Mouse (Mus musculus) colon, adult 2 months (tissue): ENCODE results near the gene Anxa2. TPM values are rescaled to one million over a fixed set of nuclear protein-coding genes. Genes with fewer than 3 reads are reported as not detected.

Experiments used
- polyA plus RNA-seq: library from polyadenylated mRNA; depleted of rRNA; stranded (reverse); fragments of >200 nt; gene quantifications from 2 replicates; pipeline ENCODE4 v1.2.3, GENCODE M21; 2012; rRNA removed

The Anxa2 gene
- polyA plus RNA-seq = 349 and 366 TPM in 2 replicates

GRCm38 (mm10) chr9:69453066-69453900 is at the start of gene Anxa2:
Gene Anxa2 (plus strand): TSS chr9:69453620.

Other genes starting within 250 kb of the Anxa2 start
- gene Ice2, start 55.7 kb upstream of the Anxa2 start, polyA plus RNA-seq = 1.5 and 1.6 TPM in 2 replicates